ENCODE assay signal across 10 mouse cellular contexts in the genomic region with DNA sequence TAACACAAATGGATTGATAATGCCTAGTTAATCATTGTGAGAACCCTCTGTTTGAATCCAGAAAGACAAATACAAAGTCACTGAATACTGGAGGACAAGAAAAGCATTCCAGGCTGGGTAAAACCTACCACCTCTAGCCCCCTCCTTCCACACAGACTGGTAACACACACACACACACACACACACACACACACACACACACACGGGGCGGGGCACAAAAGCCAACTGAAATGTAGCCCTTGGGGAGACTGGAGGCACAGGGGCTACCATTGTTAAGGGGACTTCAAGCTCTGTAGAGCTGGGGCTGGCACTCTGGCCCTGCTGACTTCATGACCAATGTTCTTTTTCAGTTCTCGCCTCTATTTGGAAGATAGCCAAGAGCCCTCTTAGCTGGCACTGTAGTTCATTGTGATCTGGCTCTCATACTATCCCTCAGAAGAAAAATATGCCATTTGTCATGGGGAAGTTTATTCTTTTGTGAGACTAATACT. TPM values are rescaled to one million over a fixed set of nuclear protein-coding genes. Genes with fewer than 3 reads are reported as not detected.
DNase-seq lines count a peak whose midpoint lies in the region; ATAC-seq and TF ChIP-seq lines count a peak whose summit lies in the region.
"Had no signal": no experiment of that assay in that cellular context is flagged by ENCODE, and none has a peak within 500 bp of the region (broad histone marks: within the 10 kb centered on the region; RNA-seq: fewer than 3 reads in every experiment).

No protein-coding gene starts in this region.

- H3K36me3 ChIP-seq in neural tube, embryonic 12.5 days: no peaks in the 10 kb centered on the region
- H3K36me3 ChIP-seq in intestine, embryonic 15.5 days: no peaks in the 10 kb centered on the region
- no peaks in the 10 kb centered on the region for H3K36me3 ChIP-seq in stomach, postnatal 0 days (ENCODE audit: control insufficient read depth, insufficient read depth, low read length)

- H3K4me3 ChIP-seq in neural tube, embryonic 12.5 days: no peak overlapping the region
- no peak overlapping the region for H3K4me3 ChIP-seq in intestine, embryonic 15.5 days (replicated peaks)
- no peak overlapping the region for H3K4me3 ChIP-seq in stomach, postnatal 0 days (ENCODE audit: low read depth, low read length)

- intact Hi-C loops in heart, postnatal 25 days (cut with DNase I): no loop called here

- TF ChIP-seq EP300 in stomach, postnatal 0 days (optimal IDR thresholded peaks at IDR 0.05): no peak

- 56% methylated on average over 3 of the region's 3 CpGs for WGBS in neural tube, embryonic 12.5 days
- 39% methylated on average over 3 of the region's 3 CpGs for WGBS in intestine, embryonic 15.5 days
- WGBS in stomach, postnatal 0 days: 3% methylated on average over 3 of the region's 3 CpGs

- ATAC-seq in neural tube, embryonic 12.5 days (ENCODE audit: low FRiP score, low read depth): peak; percentile 57; the same call in 1 of the 2 replicates
- peak; percentile 33 for ATAC-seq in intestine, embryonic 15.5 days
- peak; percentile 72 for ATAC-seq in stomach, postnatal 0 days (ENCODE audit: low FRiP score, low TSS enrichment)

- H3K27me3 ChIP-seq in neural tube, embryonic 12.5 days (replicated peaks): no peaks in the 10 kb centered on the region; the same call in 1 of the 2 replicates
- H3K27me3 ChIP-seq in intestine, embryonic 15.5 days (replicated peaks): no peaks in the 10 kb centered on the region
- no peaks in the 10 kb centered on the region for H3K27me3 ChIP-seq in stomach, postnatal 0 days (ENCODE audit: control insufficient read depth, insufficient read depth, low read length)

- peak; percentile 31 to 32 for DNase-seq in heart, adult 18-20 months
- no peak for DNase-seq in heart, postnatal 25 days (ENCODE audit: low spot score)
- no peak for DNase-seq in neural tube, embryonic 10.5 days (ENCODE audit: extremely low spot score, low spot score)
- peak; percentile 71 for DNase-seq in stomach, postnatal 0 days (ENCODE audit: low spot score)
- no peak for DNase-seq in spleen, postnatal 4 days (ENCODE audit: low spot score in 2 of 2)
- no peak for DNase-seq in cerebellum, postnatal 4 days (ENCODE audit: low spot score in 2 of 2)
- DNase-seq: embryo, embryonic 11 days; gastrocnemius, postnatal 10 days had no signal

- no peak for TF ChIP-seq CTCF in stomach, postnatal 0 days (IDR thresholded peaks at IDR 0.05; ENCODE audit: low read depth)

- no peaks in the 10 kb centered on the region for H3K9me3 ChIP-seq in neural tube, embryonic 12.5 days
- H3K9me3 ChIP-seq in intestine, embryonic 15.5 days: no peaks in the 10 kb centered on the region
- H3K9me3 ChIP-seq in stomach, postnatal 0 days (ENCODE audit: control insufficient read depth, low read length): no peaks in the 10 kb centered on the region

- H3K9ac ChIP-seq in neural tube, embryonic 12.5 days: no peak overlapping the region
- no peak overlapping the region for H3K9ac ChIP-seq in intestine, embryonic 15.5 days
- no peak overlapping the region for H3K9ac ChIP-seq in stomach, postnatal 0 days (ENCODE audit: low read length)

- no peak overlapping the region for H3K4me2 ChIP-seq in neural tube, embryonic 12.5 days (replicated peaks)
- H3K4me2 ChIP-seq in intestine, embryonic 15.5 days (replicated peaks): no peak overlapping the region
- H3K4me2 ChIP-seq in stomach, postnatal 0 days (replicated peaks; ENCODE audit: low read depth): no peak overlapping the region

- 0 out of 2 replicates have a peak overlapping the region, but pooled peaks have one; percentile 4 for H3K27ac ChIP-seq in neural tube, embryonic 12.5 days
- H3K27ac ChIP-seq in intestine, embryonic 15.5 days: no peak overlapping the region
- H3K27ac ChIP-seq in stomach, postnatal 0 days (replicated peaks): peak overlapping the region; percentile 36

- H3K4me1 ChIP-seq in neural tube, embryonic 12.5 days: peaks cover 6% of the 10 kb centered on the region; the same call in 1 of the 2 replicates
- H3K4me1 ChIP-seq in intestine, embryonic 15.5 days (replicated peaks): peaks cover 15% of the 10 kb centered on the region
- H3K4me1 ChIP-seq in stomach, postnatal 0 days (replicated peaks; ENCODE audit: control insufficient read depth, insufficient read depth): peaks cover 5% of the 10 kb centered on the region; the same call in 1 of the 2 replicates

RNA-seq across cellular contexts. Expression of a gene that starts 3.9 kb away (rescaled TPM):
- total RNA-seq in heart, adult 18-20 months (2021): 10 to 100 TPM; 25.6 to 30.3 TPM
- 10 to 100 TPM; 29.6 to 31.6 TPM for total RNA-seq in heart, postnatal 25 days (2021)
- 7.3 TPM in 2 replicates for polyA plus RNA-seq in neural tube, embryonic 12.5 days (2016; fragmentation: Nextera tagmentation; extraction: Ambion mirVana)
- 7.7 TPM in 2 replicates for polyA plus RNA-seq in intestine, embryonic 15.5 days (2015; fragmentation: Nextera tagmentation; extraction: Ambion mirVana)
- 5.5 and 6.6 TPM in 2 replicates for polyA plus RNA-seq in stomach, postnatal 0 days (2015; fragmentation: Nextera tagmentation; extraction: Ambion mirVana)

RNA-seq across cellular contexts. Expression of a gene that starts 5.7 kb away (rescaled TPM):
- total RNA-seq in heart, adult 18-20 months (2021): 10 to 100 TPM; 56.0 to 59.8 TPM
- 10 to 100 TPM; 61.4 to 62.6 TPM for total RNA-seq in heart, postnatal 25 days (2021)
- polyA plus RNA-seq in neural tube, embryonic 12.5 days (2016; fragmentation: Nextera tagmentation; extraction: Ambion mirVana): 139 and 146 TPM in 2 replicates
- 86.2 and 98.3 TPM in 2 replicates for polyA plus RNA-seq in intestine, embryonic 15.5 days (2015; fragmentation: Nextera tagmentation; extraction: Ambion mirVana)
- 47.7 and 49.3 TPM in 2 replicates for polyA plus RNA-seq in stomach, postnatal 0 days (2015; fragmentation: Nextera tagmentation; extraction: Ambion mirVana)

Comparison
In these comparisons a context has a peak if more than half of its experiments do, and no peak if none do; other contexts are left out.
1. DNase-seq: peak in heart, adult 18-20 months (2 of 2) and stomach, postnatal 0 days (single experiment); none in heart, postnatal 25 days (single experiment), neural tube, embryonic 10.5 days (single experiment), spleen, postnatal 4 days (0 of 2) and cerebellum, postnatal 4 days (0 of 2).
2. Peak in every context shown above with its lines, with median percentiles within 50 percentile points of each other: ATAC-seq.